Mouse (Mus musculus): ENCODE results near the gene Inpp5k. TPM values are rescaled to one million over a fixed set of nuclear protein-coding genes. Genes with fewer than 3 reads are reported as not detected.

Inpp5k gene
- polyA plus RNA-seq (2015; fragmentation: Nextera tagmentation; extraction: Ambion mirVana), result 23.2 and 26.2 TPM in 2 replicates

DNA sequence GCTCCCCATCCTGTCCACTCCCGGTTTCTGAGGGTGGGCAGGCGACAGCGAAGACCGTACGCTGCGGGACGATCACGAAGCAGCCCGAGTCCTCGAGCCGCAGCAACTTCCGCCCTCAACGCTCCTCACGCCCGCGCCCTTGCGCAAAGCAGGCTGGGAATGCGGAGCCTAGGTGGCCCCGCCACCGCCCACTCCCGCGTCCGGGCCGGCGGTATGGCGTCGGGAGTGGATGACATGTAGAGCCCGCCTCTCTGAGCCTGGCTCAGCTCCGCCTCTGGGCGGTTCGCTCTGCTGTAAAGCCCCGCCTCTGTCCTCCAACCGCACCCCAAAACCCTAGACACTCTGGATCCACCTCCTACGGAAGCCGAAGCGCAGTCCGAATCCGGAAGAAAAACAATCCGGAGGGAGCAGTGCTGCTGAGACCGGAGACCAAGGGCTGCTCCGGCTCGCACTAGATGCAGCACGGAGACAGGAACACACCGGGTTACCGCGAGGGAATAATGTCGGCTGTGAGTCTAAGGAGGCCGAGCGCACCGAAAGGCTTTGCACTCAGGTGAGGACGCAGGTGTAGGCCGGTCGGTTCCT lies at the start of gene Inpp5k:
TSS of gene Inpp5k (plus strand) at position 344 of the 585 bp plus-strand sequence.
- H3K4me3 ChIP-seq, result peak within 1 kb of the TSS; percentile 75
- H3K4me2 ChIP-seq, result peak within 1 kb of the TSS; percentile 86
- WGBS, result under 1% methylated on average over 53 of the region's 53 CpGs

DNA sequence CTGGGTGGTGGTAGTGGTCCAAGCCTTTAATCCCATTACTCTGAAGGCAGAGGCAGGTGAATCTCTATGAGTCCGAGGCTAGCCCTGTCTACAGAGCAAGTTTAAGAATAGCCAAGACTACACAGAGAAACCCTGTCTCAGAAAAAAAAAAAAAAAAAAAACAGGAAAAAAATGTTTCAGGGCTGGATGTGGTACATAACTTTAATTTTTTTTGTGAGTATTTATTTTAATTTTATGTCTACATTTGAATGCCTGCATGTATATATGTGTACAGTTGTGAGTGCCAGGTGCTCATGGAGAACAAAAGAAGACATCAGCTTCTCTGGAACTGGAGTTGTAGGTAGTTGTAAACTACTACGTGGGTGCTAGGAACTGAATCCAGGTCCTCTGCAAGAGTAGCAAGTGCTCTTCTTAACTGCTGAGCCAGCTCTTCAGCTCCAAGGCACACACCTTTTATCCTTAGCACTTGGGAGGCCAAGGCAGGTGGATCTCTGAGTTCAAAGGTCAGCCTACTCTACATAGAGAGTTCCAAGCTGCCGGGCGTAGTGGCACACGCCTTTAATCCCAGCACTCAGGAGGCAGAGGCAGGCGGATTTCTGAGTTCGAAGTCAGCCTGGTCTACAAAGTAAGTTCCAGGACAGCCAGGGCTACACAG lies 49.2 kb upstream of the Inpp5k start:
- no peak overlapping the region for H3K9ac ChIP-seq
- H3K36me3 ChIP-seq, result no peaks in the 10 kb centered on the region
- H3K4me3 ChIP-seq, result no peak overlapping the region
- no peaks in the 10 kb centered on the region for H3K27me3 ChIP-seq
- H3K4me2 ChIP-seq, result no peak overlapping the region
- 93% methylated on average over 7 of the region's 7 CpGs for WGBS
- H3K9me3 ChIP-seq, result no peaks in the 10 kb centered on the region
- H3K4me1 ChIP-seq, result no peaks in the 10 kb centered on the region
- ATAC-seq (ENCODE audit: insufficient number of reproducible peaks, insufficient read depth, low FRiP score, low TSS enrichment, low read depth), result no peak
- H3K27ac ChIP-seq, result no peak overlapping the region

More for the DNA sequence above, at the start of gene Inpp5k:
- Histone ChIP-seq H3K4me1 (peaks cover 31% of the 10 kb centered on the region), H3K27me3 (no peaks in the 10 kb centered on the region), H3K36me3 (peaks cover 33% of the 10 kb centered on the region), H3K9me3 (no peaks in the 10 kb centered on the region), H3K9ac (peak within 1 kb of the TSS; percentile 81), H3K27ac (peak within 1 kb of the TSS; percentile 78)
- ATAC-seq (ENCODE audit: insufficient number of reproducible peaks, insufficient read depth, low FRiP score, low TSS enrichment, low read depth), result peak; percentile 100

GRCm38 (mm10) chr11:75583521-75583920 lies 47.3 kb upstream of the Inpp5k start:
- no peaks in the 10 kb centered on the region for H3K27me3 ChIP-seq
- no peak for ATAC-seq (ENCODE audit: insufficient number of reproducible peaks, insufficient read depth, low FRiP score, low TSS enrichment, low read depth)
- no peak overlapping the region for H3K4me3 ChIP-seq
- no peak overlapping the region for H3K9ac ChIP-seq
- no peak overlapping the region for H3K27ac ChIP-seq
- 75% methylated on average over 2 of the region's 2 CpGs for WGBS
- no peaks in the 10 kb centered on the region for H3K9me3 ChIP-seq
- peaks cover 8% of the 10 kb centered on the region for H3K4me1 ChIP-seq
- H3K4me2 ChIP-seq, result no peak overlapping the region
- no peaks in the 10 kb centered on the region for H3K36me3 ChIP-seq

DNA sequence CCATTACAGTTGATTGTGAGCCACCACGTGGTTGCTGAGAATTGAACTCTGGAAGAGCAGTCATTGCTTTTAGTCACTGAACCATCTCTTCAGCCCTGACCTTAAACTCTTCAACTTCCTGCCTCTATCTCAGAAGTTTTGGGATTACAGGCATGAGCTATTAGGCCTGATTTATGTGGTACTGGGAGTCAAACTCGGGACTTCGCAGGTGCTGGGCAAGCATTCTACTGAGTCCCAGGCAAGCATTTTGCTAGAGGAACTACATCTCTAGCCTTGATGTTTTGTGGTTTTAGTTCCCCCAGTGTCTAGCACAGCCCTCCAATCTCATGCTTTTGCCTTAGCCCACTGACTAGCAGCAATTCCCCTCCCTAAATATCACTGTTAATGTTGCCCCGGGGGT lies 45.7 kb upstream of the Inpp5k start:
- 77% methylated on average over 4 of the region's 4 CpGs for WGBS

DNA sequence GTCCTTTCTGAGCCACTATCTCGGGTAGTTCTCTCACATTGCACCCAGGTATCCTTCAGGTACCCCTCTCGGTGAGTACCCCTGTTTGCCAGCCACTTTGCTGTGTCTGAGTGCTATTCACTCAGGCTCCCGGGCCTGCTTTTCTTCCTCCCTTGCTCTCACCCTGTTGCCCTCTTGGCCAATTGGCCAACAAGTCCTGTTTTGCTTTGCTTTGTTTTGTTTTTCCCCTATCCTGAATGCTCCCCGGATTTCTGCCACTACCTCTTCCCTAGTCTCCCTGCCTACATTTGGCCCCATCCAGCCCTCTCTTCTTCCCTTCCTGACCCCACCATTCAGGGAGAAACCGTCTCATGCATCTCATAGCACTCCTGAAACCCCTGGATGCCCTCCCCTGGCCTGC lies 44.8 kb upstream of the Inpp5k start:
- no peak overlapping the region for H3K27ac ChIP-seq
- H3K36me3 ChIP-seq, result no peaks in the 10 kb centered on the region
- H3K27me3 ChIP-seq, result no peaks in the 10 kb centered on the region
- no peak for ATAC-seq (ENCODE audit: insufficient number of reproducible peaks, insufficient read depth, low FRiP score, low TSS enrichment, low read depth)
- no peak overlapping the region for H3K9ac ChIP-seq
- H3K4me3 ChIP-seq, result no peak overlapping the region
- WGBS, result 76% methylated on average over 5 of the region's 5 CpGs
- no peak overlapping the region for H3K4me2 ChIP-seq
- H3K9me3 ChIP-seq, result no peaks in the 10 kb centered on the region
- H3K4me1 ChIP-seq, result peaks cover 23% of the 10 kb centered on the region

More for the DNA sequence above, 45.7 kb upstream of the Inpp5k start:
- Histone ChIP-seq H3K9me3 (no peaks in the 10 kb centered on the region), H3K4me1 (peaks cover 22% of the 10 kb centered on the region), H3K27me3 (no peaks in the 10 kb centered on the region), H3K9ac (no peak overlapping the region), H3K4me3 (no peak overlapping the region), H3K27ac (no peak overlapping the region), H3K36me3 (no peaks in the 10 kb centered on the region), H3K4me2 (no peak overlapping the region)
- ATAC-seq (ENCODE audit: insufficient number of reproducible peaks, insufficient read depth, low FRiP score, low TSS enrichment, low read depth), result no peak

DNA sequence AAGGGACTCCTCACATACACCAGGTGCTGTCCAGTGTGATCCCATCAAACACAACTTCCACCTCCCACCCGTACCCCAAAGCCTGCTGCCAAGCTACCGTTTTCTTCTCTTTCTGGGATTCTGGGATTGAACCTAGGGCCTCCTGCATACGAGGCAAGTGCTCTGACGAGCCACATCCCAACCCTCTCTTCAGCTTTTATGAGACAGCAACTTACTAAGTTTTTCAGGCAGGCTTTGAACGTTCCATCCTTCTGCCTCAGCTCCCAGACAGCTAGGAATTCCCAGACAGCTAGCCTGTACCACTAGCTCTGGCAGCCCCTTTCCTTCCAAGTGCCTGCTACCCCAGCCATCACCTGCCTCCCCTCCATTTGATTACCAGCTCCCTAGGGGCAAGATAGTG lies 43.8 kb upstream of the Inpp5k start:
- no peak overlapping the region for H3K4me2 ChIP-seq
- no peak for ATAC-seq (ENCODE audit: insufficient number of reproducible peaks, insufficient read depth, low FRiP score, low TSS enrichment, low read depth)
- WGBS, result 87% methylated on average over 5 of the region's 5 CpGs

DNA sequence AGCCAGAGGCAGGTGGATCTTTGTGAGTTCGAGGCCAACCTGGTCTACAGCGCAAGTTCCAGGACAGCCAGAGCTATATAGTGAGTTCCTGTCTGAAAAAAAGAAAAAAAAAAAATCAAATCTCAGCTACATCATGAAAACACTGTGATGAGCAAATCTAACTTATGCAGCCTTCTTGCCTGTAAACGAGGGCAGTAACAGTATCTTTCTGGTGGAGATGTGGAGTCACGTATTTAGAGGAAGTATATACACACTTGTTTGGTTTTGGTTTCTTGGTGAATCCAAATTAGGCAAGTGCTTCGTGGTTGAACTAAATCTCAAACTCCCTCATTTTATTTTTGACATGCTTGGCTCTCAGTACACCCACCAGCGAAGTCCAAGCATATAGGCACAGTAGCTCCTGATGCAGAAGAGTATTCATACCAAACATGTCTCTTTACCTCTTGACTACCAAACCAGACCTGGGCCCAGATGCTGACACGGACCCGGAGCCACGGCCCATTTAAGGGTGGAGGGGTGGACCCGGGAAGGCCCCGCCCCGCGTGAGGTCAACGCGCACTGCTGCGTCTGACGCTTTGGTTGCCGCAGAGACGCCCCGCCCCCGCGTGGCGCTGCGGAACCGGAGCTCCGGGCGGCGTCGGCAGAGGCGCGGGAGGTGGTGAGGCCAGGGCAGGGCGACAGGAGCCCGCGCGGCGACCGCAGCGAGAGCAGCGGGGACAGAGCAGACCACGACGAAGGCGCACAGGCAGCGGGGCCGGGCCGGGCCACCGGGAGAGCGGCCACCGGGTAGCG lies 43.1 kb upstream of the Inpp5k start, which contains the start of gene Pitpna:
TSS of gene Pitpna (plus strand) at position 605 of the 792 bp plus-strand sequence.
- Histone ChIP-seq H3K36me3 (peaks cover 9% of the 10 kb centered on the region), H3K9ac (peak within 1 kb of the TSS; percentile 96), H3K27me3 (no peaks in the 10 kb centered on the region), H3K9me3 (no peaks in the 10 kb centered on the region), H3K4me1 (peaks cover 23% of the 10 kb centered on the region), H3K4me2 (peak within 1 kb of the TSS; percentile 94), H3K4me3 (peak within 1 kb of the TSS; percentile 95), H3K27ac (peak within 1 kb of the TSS; percentile 83)
- ATAC-seq (ENCODE audit: insufficient number of reproducible peaks, insufficient read depth, low FRiP score, low TSS enrichment, low read depth), result peak; percentile 92
- WGBS, result 5% methylated on average over 47 of the region's 49 CpGs

More for the DNA sequence above, 43.8 kb upstream of the Inpp5k start:
- Histone ChIP-seq H3K27ac (no peak overlapping the region), H3K4me1 (peaks cover 23% of the 10 kb centered on the region), H3K9me3 (no peaks in the 10 kb centered on the region), H3K9ac (no peak overlapping the region), H3K27me3 (no peaks in the 10 kb centered on the region), H3K36me3 (peaks cover 2% of the 10 kb centered on the region; the same call in 1 of the 2 replicates), H3K4me3 (no peak overlapping the region)

DNA sequence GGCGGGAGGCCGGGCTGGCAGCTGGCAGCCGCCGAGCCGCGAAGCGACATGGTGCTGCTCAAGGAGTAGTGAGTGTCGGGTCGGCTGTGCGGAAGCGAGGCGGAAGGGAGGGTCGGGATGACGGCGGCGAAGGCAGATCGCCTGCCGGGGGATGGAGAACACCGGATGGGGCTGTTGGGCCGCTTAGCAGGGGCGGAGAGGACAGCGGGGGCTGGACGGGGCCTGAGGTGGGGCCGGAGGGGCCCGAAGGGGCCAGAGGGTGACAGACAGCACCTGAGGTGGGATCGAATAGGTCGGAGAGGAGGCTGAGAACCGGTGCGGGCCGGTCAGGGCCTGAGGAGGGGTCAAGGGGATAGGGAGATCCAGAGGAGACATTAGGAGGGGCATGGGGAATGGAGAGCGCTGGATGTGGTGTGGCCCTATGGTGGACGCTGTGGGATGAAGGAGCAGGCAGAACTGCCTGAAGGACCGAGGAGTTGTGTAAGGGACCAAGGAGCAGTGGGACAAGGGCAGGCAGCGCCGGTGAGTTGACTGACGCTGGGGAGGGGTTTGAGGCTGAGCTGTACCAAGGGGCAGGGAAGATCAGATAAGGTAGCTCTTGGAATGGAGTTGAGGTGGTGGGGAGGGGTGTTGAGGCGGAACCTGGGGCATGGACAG lies 42.4 kb upstream of the Inpp5k start:
- under 1% methylated on average over 37 of the region's 37 CpGs for WGBS
- Histone ChIP-seq H3K9me3 (no peaks in the 10 kb centered on the region), H3K9ac (peak overlapping the region; percentile 96), H3K36me3 (peaks cover 17% of the 10 kb centered on the region), H3K4me1 (peaks cover 23% of the 10 kb centered on the region), H3K4me2 (peak overlapping the region; percentile 94), H3K27ac (peak overlapping the region; percentile 83), H3K4me3 (peak overlapping the region; percentile 95), H3K27me3 (no peaks in the 10 kb centered on the region)
- peak; percentile 71 for ATAC-seq (ENCODE audit: insufficient number of reproducible peaks, insufficient read depth, low FRiP score, low TSS enrichment, low read depth)

DNA sequence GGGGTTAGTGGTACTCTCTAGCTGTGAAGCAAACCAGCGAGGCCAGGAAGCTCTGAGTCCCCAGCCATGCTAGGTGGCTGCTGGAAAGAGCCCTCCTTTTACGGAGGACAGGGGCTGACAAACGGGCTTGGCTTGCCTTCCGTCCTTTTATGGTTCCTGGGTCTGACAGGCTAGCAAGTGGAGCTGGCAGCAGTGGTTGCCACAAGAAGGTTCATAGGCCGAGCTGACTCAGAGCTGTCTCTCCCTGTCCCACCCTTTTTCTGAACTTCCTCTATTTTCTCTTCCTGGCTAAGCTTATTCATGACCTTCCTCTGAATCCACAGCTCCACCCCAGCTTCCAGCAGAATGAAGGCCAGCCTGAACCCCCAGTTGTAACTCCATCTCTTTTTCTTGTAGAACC lies 38.2 kb upstream of the Inpp5k start:
- Histone ChIP-seq H3K4me3 (no peak overlapping the region), H3K9me3 (no peaks in the 10 kb centered on the region), H3K9ac (no peak overlapping the region), H3K36me3 (peaks cover 51% of the 10 kb centered on the region), H3K4me2 (no peak overlapping the region), H3K27ac (no peak overlapping the region), H3K4me1 (peaks cover 18% of the 10 kb centered on the region), H3K27me3 (no peaks in the 10 kb centered on the region)
- ATAC-seq (ENCODE audit: insufficient number of reproducible peaks, insufficient read depth, low FRiP score, low TSS enrichment, low read depth), result no peak
- 80% methylated on average over 5 of the region's 5 CpGs for WGBS

- no peak overlapping the region for H3K9ac ChIP-seq
- no peak for ATAC-seq (ENCODE audit: insufficient number of reproducible peaks, insufficient read depth, low FRiP score, low TSS enrichment, low read depth)
- H3K4me1 ChIP-seq, result peaks cover 7% of the 10 kb centered on the region
- H3K4me2 ChIP-seq, result no peak overlapping the region
- H3K27ac ChIP-seq, result no peak overlapping the region
- no peaks in the 10 kb centered on the region for H3K9me3 ChIP-seq
- WGBS, result 81% methylated on average over 9 of the region's 9 CpGs
- peaks cover 66% of the 10 kb centered on the region for H3K36me3 ChIP-seq
- H3K27me3 ChIP-seq, result no peaks in the 10 kb centered on the region
- no peak overlapping the region for H3K4me3 ChIP-seq
Observed at GRCm38 (mm10) chr11:75594431-75594830, 36.4 kb upstream of the Inpp5k start.

GRCm38 (mm10) chr11:75595404-75595803 lies 35.4 kb upstream of the Inpp5k start:
- no peaks in the 10 kb centered on the region; the same call in 1 of the 2 replicates for H3K4me1 ChIP-seq
- no peak overlapping the region for H3K9ac ChIP-seq
- ATAC-seq (ENCODE audit: insufficient number of reproducible peaks, insufficient read depth, low FRiP score, low TSS enrichment, low read depth), result no peak
- H3K36me3 ChIP-seq, result peaks cover 67% of the 10 kb centered on the region
- no peak overlapping the region for H3K4me2 ChIP-seq
- no peak overlapping the region for H3K4me3 ChIP-seq
- 87% methylated on average over 2 of the region's 2 CpGs for WGBS
- H3K27ac ChIP-seq, result no peak overlapping the region
- no peaks in the 10 kb centered on the region for H3K27me3 ChIP-seq
- no peaks in the 10 kb centered on the region for H3K9me3 ChIP-seq
